Mouse (Mus musculus) liver, adult 10 weeks (tissue): ENCODE data around the gene Olfr550. TPM values are rescaled to one million over a fixed set of nuclear protein-coding genes. Genes with fewer than 3 reads are reported as not detected.

Experiments used
- polyA plus RNA-seq: library from polyadenylated mRNA; stranded (reverse); fragments of 350-450 nt; fragmentation: Illumina TruSeq; extraction: RNeasy Lipid Tissue Mini Kit (QIAGEN cat#74804); gene quantifications from one replicate; pipeline ENCODE4 v1.2.3, GENCODE M21; 2014; ENCODE audit warnings: low read depth, low replicate concordance

Olfr550 gene
- polyA plus RNA-seq: not detected

GRCm38 (mm10) chr7:102571142-102571541 lies at the start of gene Olfr550:
Gene Olfr550, plus strand, starts transcription at chr7:102571442.

GRCm38 (mm10) chr7:102534449-102534848 lies 36.8 kb upstream of the Olfr550 start, which contains the start of gene Olfr547:
Gene Olfr547, plus strand, starts transcription at chr7:102534749.

GRCm38 (mm10) chr7:102540596-102540995 lies 30.6 kb upstream of the Olfr550 start, which contains the start of gene Olfr548-ps1:
Gene Olfr548-ps1, plus strand, starts transcription at chr7:102540896.

GRCm38 (mm10) chr7:102549570-102549969 lies 21.7 kb upstream of the Olfr550 start, which contains the start of gene Olfr549:
Gene Olfr549, plus strand, starts transcription at chr7:102549870.

GRCm38 (mm10) chr7:102564999-102565997 lies 5.9 kb upstream of the Olfr550 start, which contains the start of gene Trim21:
Gene Trim21, minus strand, starts transcription at chr7:102565486.

GRCm38 (mm10) chr7:102591786-102592185 lies 20.5 kb downstream of the Olfr550 start, which contains the start of gene Olfr551:
Gene Olfr551, minus strand, starts transcription at chr7:102591886.

GRCm38 (mm10) chr7:102597378-102598031 lies 26.3 kb downstream of the Olfr550 start, which contains the start of gene Olfr552:
Gene Olfr552, plus strand, starts transcription at chr7:102597770.

GRCm38 (mm10) chr7:102618118-102618517 lies 46.9 kb downstream of the Olfr550 start, which contains the start of gene Olfr553:
Gene Olfr553, minus strand, starts transcription at chr7:102618218.

Other genes starting within 250 kb of the Olfr550 start
- gene Rrm1, start 129.7 kb upstream of the Olfr550 start, polyA plus RNA-seq: 6.7 TPM
- not detected for gene Olfr543, start 89.8 kb upstream of the Olfr550 start, polyA plus RNA-seq
- gene Olfr544, start 83.1 kb upstream of the Olfr550 start, polyA plus RNA-seq: not detected
- not detected for gene Olfr545, start 71.9 kb upstream of the Olfr550 start, polyA plus RNA-seq
- gene Olfr547, start 36.7 kb upstream of the Olfr550 start, polyA plus RNA-seq: not detected
- gene Olfr548-ps1, start 30.5 kb upstream of the Olfr550 start, polyA plus RNA-seq: not detected
- not detected for gene Olfr549, start 21.6 kb upstream of the Olfr550 start, polyA plus RNA-seq
- 7.4 TPM for gene Trim21, start 6.0 kb upstream of the Olfr550 start, polyA plus RNA-seq
- not detected for gene Olfr551, start 20.4 kb downstream of the Olfr550 start, polyA plus RNA-seq
- gene Olfr552, start 26.3 kb downstream of the Olfr550 start, polyA plus RNA-seq: not detected
- not detected for gene Olfr553, start 46.8 kb downstream of the Olfr550 start, polyA plus RNA-seq
- gene Olfr554, start 67.0 kb downstream of the Olfr550 start, polyA plus RNA-seq: not detected
- not detected for gene Olfr555, start 87.4 kb downstream of the Olfr550 start, polyA plus RNA-seq
- not detected for gene Olfr556, start 93.5 kb downstream of the Olfr550 start, polyA plus RNA-seq
- gene Trim68, start 115.9 kb downstream of the Olfr550 start, polyA plus RNA-seq: 2.0 TPM
- gene Olfr557, start 124.5 kb downstream of the Olfr550 start, polyA plus RNA-seq: not detected
- not detected for gene Olfr558, start 130.8 kb downstream of the Olfr550 start, polyA plus RNA-seq
- not detected for gene Olfr33, start 147.6 kb downstream of the Olfr550 start, polyA plus RNA-seq
- not detected for gene Olfr559, start 156.0 kb downstream of the Olfr550 start, polyA plus RNA-seq
- not detected for gene Olfr560, start 187.9 kb downstream of the Olfr550 start, polyA plus RNA-seq
- not detected for gene Olfr78, start 188.0 kb downstream of the Olfr550 start, polyA plus RNA-seq
- gene Olfr561, start 199.8 kb downstream of the Olfr550 start, polyA plus RNA-seq: not detected
- gene Olfr564, start 232.0 kb downstream of the Olfr550 start, polyA plus RNA-seq: not detected